Mouse (Mus musculus): Measurements from ENCODE around the gene Pdzd4. TPM values are rescaled to one million over a fixed set of nuclear protein-coding genes. Genes with fewer than 3 reads are reported as not detected.

The Pdzd4 gene
- polyA plus RNA-seq, 1 experiment from 2014 or later = 0.07 TPM

Other genes starting within 250 kb of the Pdzd4 start
- gene Dusp9, start 185.6 kb downstream of the Pdzd4 start, polyA plus RNA-seq (2015; fragmentation: Nextera tagmentation; extraction: Ambion mirVana) = 36.2 and 36.4 TPM in 2 replicates
- 1.1 and 1.2 TPM in 2 replicates for gene Pnck, start 164.9 kb downstream of the Pdzd4 start, polyA plus RNA-seq (2015; fragmentation: Nextera tagmentation; extraction: Ambion mirVana)
- gene Slc6a8, start 151.8 kb downstream of the Pdzd4 start, polyA plus RNA-seq (2015; fragmentation: Nextera tagmentation; extraction: Ambion mirVana) = 0.38 and 0.41 TPM in 2 replicates
- 171 and 180 TPM in 2 replicates for gene Bcap31, start 108.8 kb downstream of the Pdzd4 start, polyA plus RNA-seq (2015; fragmentation: Nextera tagmentation; extraction: Ambion mirVana)
- gene Abcd1, start 108.4 kb downstream of the Pdzd4 start, polyA plus RNA-seq (2015; fragmentation: Nextera tagmentation; extraction: Ambion mirVana) = 7.2 and 7.5 TPM in 2 replicates
- 0.12 and 0.16 TPM in 2 replicates for gene Plxnb3, start 67.9 kb downstream of the Pdzd4 start, polyA plus RNA-seq (2015; fragmentation: Nextera tagmentation; extraction: Ambion mirVana)
- gene Srpk3, start 50.6 kb downstream of the Pdzd4 start, polyA plus RNA-seq (2015; fragmentation: Nextera tagmentation; extraction: Ambion mirVana) = 0.71 and 0.83 TPM in 2 replicates
- 130 and 131 TPM in 2 replicates for gene Idh3g, start 38.1 kb downstream of the Pdzd4 start, polyA plus RNA-seq (2015; fragmentation: Nextera tagmentation; extraction: Ambion mirVana)
- gene Ssr4, start 37.9 kb downstream of the Pdzd4 start, polyA plus RNA-seq (2015; fragmentation: Nextera tagmentation; extraction: Ambion mirVana) = 144 and 157 TPM in 2 replicates
- gene Avpr2, start 67.1 kb upstream of the Pdzd4 start, polyA plus RNA-seq (2015; fragmentation: Nextera tagmentation; extraction: Ambion mirVana) = 0.06 and 0.10 TPM in 2 replicates
- gene L1cam, start 71.1 kb upstream of the Pdzd4 start, polyA plus RNA-seq (2015; fragmentation: Nextera tagmentation; extraction: Ambion mirVana) = 0.16 and 0.19 TPM in 2 replicates
- 4.7 and 4.8 TPM in 2 replicates for gene Arhgap4, start 96.9 kb upstream of the Pdzd4 start, polyA plus RNA-seq (2015; fragmentation: Nextera tagmentation; extraction: Ambion mirVana)
- 129 and 131 TPM in 2 replicates for gene Naa10, start 97.0 kb upstream of the Pdzd4 start, polyA plus RNA-seq (2015; fragmentation: Nextera tagmentation; extraction: Ambion mirVana)
- 17.5 TPM in 2 replicates for gene Renbp, start 105.9 kb upstream of the Pdzd4 start, polyA plus RNA-seq (2015; fragmentation: Nextera tagmentation; extraction: Ambion mirVana)
- 34.9 and 38.5 TPM in 2 replicates for gene Hcfc1, start 141.4 kb upstream of the Pdzd4 start, polyA plus RNA-seq (2015; fragmentation: Nextera tagmentation; extraction: Ambion mirVana)
- 25.0 and 27.7 TPM in 2 replicates for gene Irak1, start 198.9 kb upstream of the Pdzd4 start, polyA plus RNA-seq (2015; fragmentation: Nextera tagmentation; extraction: Ambion mirVana)

Measured in liver, embryonic 13.5 days (tissue).